Mouse (Mus musculus) E14TG2a.4 (cell line): ENCODE measurements around the gene 1520401A03Rik.

Source experiments
- CTCF ChIP-seq: conservative IDR thresholded peaks from 2 replicates; pipeline ENCODE4 v1.5.1; 2014; ENCODE audit warnings: low read length
- NANOG ChIP-seq: IDR thresholded peaks from 2 replicates; pipeline ENCODE4 v1.6.1; 2014; ENCODE audit warnings: borderline replicate concordance, low read length, mixed read lengths

GRCm38 (mm10) chr17:23694491-23694890 is 28.1 kb downstream of the 1520401A03Rik start:
- no peak for TF ChIP-seq CTCF
- no peak for TF ChIP-seq NANOG
